Mouse (Mus musculus) fat pad, adult 2 months (tissue): ENCODE measurements around the gene Pars2.

Experiments
- DNase-seq: peaks from one replicate; pipeline ENCODE4 v3.0.0-alpha.2; 2011; ENCODE audit warnings: low read depth, low spot score; ENCODE audit errors: extremely low read depth

The Pars2 gene

GRCm38 (mm10) chr4:106700798-106701197 is 49.9 kb downstream of the Pars2 start:
- DNase-seq = no peak

- no peak for DNase-seq
Measured at GRCm38 (mm10) chr4:106703956-106704355, 53.1 kb downstream of the Pars2 start.

GRCm38 (mm10) chr4:106704416-106704815 is 53.5 kb downstream of the Pars2 start:
- DNase-seq = no peak
